Mouse (Mus musculus) MEL (cell line): ENCODE results near the gene Retreg1. TPM values are rescaled to one million over a fixed set of nuclear protein-coding genes. Genes with fewer than 3 reads are reported as not detected.
"Not testable (repeated sequence)": the region's sequence is repeated elsewhere in the genome, so short reads cannot be mapped to it uniquely, and the experiment has no call there.

Experiments used
- DNase-seq: peaks from one replicate; pipeline ENCODE4 v3.0.0; 2011; ENCODE audit warnings: low read depth, low spot score
- H3K27ac ChIP-seq: 2 replicates; pipeline ENCODE4 v1.5.1; 2012; ENCODE audit warnings: low read depth, mild to moderate bottlenecking, control low read depth, low read length, moderate library complexity; ENCODE audit not compliant: control insufficient read depth
- H3K27me3 ChIP-seq, 2 experiments: fragments of 150-350 bp in 1 of 2; sonication (generic) in 1 of 2; 2 replicates each; pipeline ENCODE4 v1.6.1; 2012; ENCODE audit warnings: low read length in 2 of 2, mild to moderate bottlenecking in 2 of 2, improper control_type of control experiment in 1 of 2, moderate library complexity in 1 of 2; ENCODE audit not compliant: insufficient read depth in 2 of 2, control insufficient read depth in 1 of 2
- H3K36me3 ChIP-seq, 2 experiments: 2 replicates each; pipeline ENCODE4 v1.6.1; 2012 to 2014; ENCODE audit warnings: low read length in 2 of 2, improper control_type of control experiment in 1 of 2, inconsistent platforms in 1 of 2, mild to moderate bottlenecking in 1 of 2; ENCODE audit not compliant: insufficient read depth in 2 of 2, control insufficient read depth in 1 of 2
- H3K4me1 ChIP-seq, 2 experiments: fragments of 150-350 bp in 1 of 2; sonication (generic) in 1 of 2; 2 replicates each; pipeline ENCODE4 v1.6.1; 2012; ENCODE audit warnings: low read length in 2 of 2, improper control_type of control experiment in 1 of 2, mild to moderate bottlenecking in 1 of 2; ENCODE audit not compliant: insufficient read depth in 2 of 2, control insufficient read depth in 1 of 2
- H3K4me3 ChIP-seq, 2 experiments: fragments of 150-350 bp in 1 of 2; sonication (generic) in 1 of 2; 2 replicates each; pipeline ENCODE4 v1.5.1; 2012; ENCODE audit warnings: low read depth in 2 of 2, low read length in 2 of 2, mild to moderate bottlenecking in 2 of 2, moderate library complexity in 2 of 2, control low read depth in 1 of 2, improper control_type of control experiment in 1 of 2; ENCODE audit not compliant: control insufficient read depth in 1 of 2, insufficient read depth in 1 of 2
- H3K79me2 ChIP-seq: 2 replicates; pipeline ENCODE4 v1.6.1; 2012; ENCODE audit warnings: mild to moderate bottlenecking, low read length, moderate library complexity; ENCODE audit not compliant: control insufficient read depth, poor library complexity, insufficient read depth
- H3K9ac ChIP-seq: 2 replicates; pipeline ENCODE4 v1.6.1; 2012; ENCODE audit warnings: low read depth, mild to moderate bottlenecking, control low read depth, low read length, moderate library complexity; ENCODE audit not compliant: control insufficient read depth, poor library complexity, severe bottlenecking
- H3K9me3 ChIP-seq: fragments of 150-350 bp; sonication (generic); replicated peaks from 2 replicates; pipeline ENCODE4 v1.6.1; 2012; ENCODE audit warnings: mild to moderate bottlenecking, low read length, improper control_type of control experiment, moderate library complexity; ENCODE audit not compliant: insufficient read depth
- BHLHE40 ChIP-seq: IDR thresholded peaks from 2 replicates; pipeline ENCODE4 v1.6.1; 2012; ENCODE audit warnings: low read depth, mild to moderate bottlenecking, inconsistent platforms, low read length, improper control_type of control experiment, borderline replicate concordance
- CHD2 ChIP-seq: IDR thresholded peaks from 2 replicates; pipeline ENCODE4 v1.6.1; 2011; ENCODE audit warnings: low read length, improper control_type of control experiment
- CTCF ChIP-seq, 3 experiments: IDR thresholded peaks in 2 of 3; conservative IDR thresholded peaks in 1 of 3; 2 replicates each; pipeline ENCODE4 v1.5.1; 2011 to 2012; ENCODE audit warnings: low read length in 3 of 3, low read depth in 2 of 3, mild to moderate bottlenecking in 2 of 3, improper control_type of control experiment in 1 of 3, inconsistent platforms in 1 of 3, mixed read lengths in 1 of 3, moderate library complexity in 1 of 3; ENCODE audit not compliant: control insufficient read depth in 1 of 3, insufficient read depth in 1 of 3, poor library complexity in 1 of 3, severe bottlenecking in 1 of 3
- E2F4 ChIP-seq: IDR thresholded peaks from 2 replicates; pipeline ENCODE4 v1.6.1; 2011; ENCODE audit warnings: low read depth, low read length, improper control_type of control experiment, borderline replicate concordance
- GABPA ChIP-seq: IDR thresholded peaks from 2 replicates; pipeline ENCODE4 v1.6.1; 2012; ENCODE audit warnings: low read depth, mild to moderate bottlenecking, inconsistent platforms, low read length, improper control_type of control experiment, moderate library complexity
- GATA1 ChIP-seq: IDR thresholded peaks from 2 replicates; pipeline ENCODE4 v1.6.1; 2011; ENCODE audit warnings: low read depth, low read length, improper control_type of control experiment
- JUND ChIP-seq: IDR thresholded peaks from 2 replicates; pipeline ENCODE4 v1.6.1; 2011; ENCODE audit warnings: low read depth, mild to moderate bottlenecking, improper control_type of control experiment, low read length
- MAFK ChIP-seq: IDR thresholded peaks from 2 replicates; pipeline ENCODE4 v1.6.1; 2011; ENCODE audit warnings: low read depth, mild to moderate bottlenecking, low read length, improper control_type of control experiment, borderline replicate concordance
- MAX ChIP-seq: IDR thresholded peaks from 2 replicates; pipeline ENCODE4 v1.6.1; 2011; ENCODE audit warnings: low read length, improper control_type of control experiment
- MAZ ChIP-seq: IDR thresholded peaks from 2 replicates; pipeline ENCODE4 v1.6.1; 2012; ENCODE audit warnings: low read depth, mild to moderate bottlenecking, inconsistent platforms, low read length, improper control_type of control experiment
- MEF2A ChIP-seq: IDR thresholded peaks from 2 replicates; pipeline ENCODE4 v1.6.1; 2014; ENCODE audit warnings: low read depth, mild to moderate bottlenecking, inconsistent platforms, low read length, improper control_type of control experiment; ENCODE audit not compliant: poor library complexity, insufficient replicate concordance, severe bottlenecking; ENCODE audit errors: extremely low read depth
- MXI1 ChIP-seq: IDR thresholded peaks from 2 replicates; pipeline ENCODE4 v1.6.1; 2011; ENCODE audit warnings: mild to moderate bottlenecking, low read depth, low read length, improper control_type of control experiment
- MYB ChIP-seq: IDR thresholded peaks from 2 replicates; pipeline ENCODE4 v1.6.1; 2011; ENCODE audit warnings: mild to moderate bottlenecking, low read depth, low read length, improper control_type of control experiment
- NELFE ChIP-seq: IDR thresholded peaks from 2 replicates; pipeline ENCODE4 v1.6.1; 2011; ENCODE audit warnings: low read depth, low read length, improper control_type of control experiment
- POLR2A ChIP-seq, 2 experiments: IDR thresholded peaks; 2 replicates each; pipeline ENCODE4 v1.6.1; 2011 to 2012; ENCODE audit warnings: low read length in 2 of 2, mild to moderate bottlenecking in 2 of 2, control low read depth in 1 of 2, improper control_type of control experiment in 1 of 2, low read depth in 1 of 2, moderate library complexity in 1 of 2; ENCODE audit not compliant: control insufficient read depth in 1 of 2, insufficient read depth in 1 of 2, poor library complexity in 1 of 2
- RCOR1 ChIP-seq: IDR thresholded peaks from 2 replicates; pipeline ENCODE4 v1.6.1; 2012; ENCODE audit warnings: low read depth, mild to moderate bottlenecking, inconsistent platforms, low read length, improper control_type of control experiment
- SIN3A ChIP-seq: IDR thresholded peaks from 2 replicates; pipeline ENCODE4 v1.6.1; 2012; ENCODE audit warnings: low read length, improper control_type of control experiment, inconsistent platforms
- SMC3 ChIP-seq: IDR thresholded peaks from 2 replicates; pipeline ENCODE4 v1.6.1; 2011; ENCODE audit warnings: low read depth, low read length, improper control_type of control experiment
- TAL1 ChIP-seq: IDR thresholded peaks from 2 replicates; pipeline ENCODE4 v1.6.1; 2012; ENCODE audit warnings: mild to moderate bottlenecking, inconsistent platforms, low read length, moderate library complexity, mixed read lengths
- USF2 ChIP-seq, 2 experiments: IDR thresholded peaks; 2 replicates each; pipeline ENCODE4 v1.6.1; 2011 to 2012; ENCODE audit warnings: improper control_type of control experiment in 2 of 2, low read length in 2 of 2, borderline replicate concordance in 1 of 2, inconsistent platforms in 1 of 2, low read depth in 1 of 2, mild to moderate bottlenecking in 1 of 2; ENCODE audit not compliant: insufficient read depth in 1 of 2
- ZNF384 ChIP-seq: IDR thresholded peaks from 2 replicates; pipeline ENCODE4 v1.6.1; 2012; ENCODE audit warnings: low read depth, mild to moderate bottlenecking, inconsistent platforms, low read length, improper control_type of control experiment
- polyA plus RNA-seq, 2 experiments: library from polyadenylated mRNA; stranded (reverse) in 1 of 2; unstranded in 1 of 2; fragments of >175 nt in 1 of 2; fragments of >200 nt in 1 of 2; gene quantifications; 2 replicates each; pipeline versions ENCODE4 v1.2.1 to v1.2.4; 2012; ENCODE audit warnings: low replicate concordance in 2 of 2, low read depth in 1 of 2; ENCODE audit not compliant: insufficient read length in 2 of 2, insufficient read depth in 1 of 2, missing spikeins in 1 of 2
- total RNA-seq: library from RNA; depleted of rRNA; stranded (reverse); fragments of 300-350 nt; gene quantifications from 2 replicates; pipeline ENCODE4 v1.2.3, GENCODE M21; 2012

Retreg1 gene
- total and polyA plus RNA-seq, 3 experiments: 3.1 to 7.6 TPM; not detected in 1

- TF ChIP-seq MEF2A (no peak), MAZ (no peak)
These were observed 129.8 kb downstream of the Retreg1 start (continued) for GRCm38 (mm10) chr15:25972758-25973157.

GRCm38 (mm10) chr15:25974352-25974751 lies 131.4 kb downstream of the Retreg1 start:
- DNase-seq: no peak
- Histone ChIP-seq H3K4me1 (no peaks in the 10 kb centered on the region), H3K4me3 (no peak overlapping the region), H3K27ac (no peak overlapping the region), H3K79me2 (no peaks in the 10 kb centered on the region), H3K36me3 (no peaks in the 10 kb centered on the region), H3K9me3 (no peaks in the 10 kb centered on the region), H3K27me3 (no peaks in the 10 kb centered on the region; a peak in 1 of 4 replicates), H3K9ac (no peak overlapping the region)
- TF ChIP-seq CHD2 (no peak), MXI1 (no peak), RCOR1 (no peak), MAX (no peak), BHLHE40 (no peak), MEF2A (no peak), ZNF384 (no peak), SIN3A (no peak), E2F4 (no peak), CTCF (IDR thresholded peaks at IDR 0.05 in 2 of 3, conservative IDR thresholded peaks at IDR 0.05 in 1 of 3; ENCODE audit: control insufficient read depth in 1 of 3, insufficient read depth in 1 of 3, low read depth in 2 of 3, low read length in 3 of 3, poor library complexity in 1 of 3, severe bottlenecking in 1 of 3) (no peak), USF2 (IDR thresholded peaks at IDR 0.05; ENCODE audit: borderline replicate concordance in 1 of 2, insufficient read depth in 1 of 2, low read depth in 1 of 2, low read length in 2 of 2) (no peak), JUND (no peak), TAL1 (no peak), MYB (no peak), MAFK (no peak), POLR2A (IDR thresholded peaks at IDR 0.05; ENCODE audit: control insufficient read depth in 1 of 2, insufficient read depth in 1 of 2, low read depth in 1 of 2, low read length in 2 of 2, poor library complexity in 1 of 2) (no peak), NELFE (no peak), SMC3 (no peak), GABPA (no peak)

GRCm38 (mm10) chr15:25975810-25976209 lies 132.8 kb downstream of the Retreg1 start:
- no peak overlapping the region for H3K9ac ChIP-seq
- H3K4me3 ChIP-seq: no peak overlapping the region
- H3K36me3 ChIP-seq: no peaks in the 10 kb centered on the region
- TF ChIP-seq MAFK (no peak), GATA1 (0 out of 2 replicates have a peak, but pooled peaks have one; percentile 8), MXI1 (no peak)
- no peak for DNase-seq
- no peaks in the 10 kb centered on the region; a peak in 1 of 4 replicates for H3K27me3 ChIP-seq
- no peak overlapping the region for H3K27ac ChIP-seq
- no peaks in the 10 kb centered on the region for H3K4me1 ChIP-seq
- H3K9me3 ChIP-seq: no peaks in the 10 kb centered on the region
- H3K79me2 ChIP-seq: no peaks in the 10 kb centered on the region

GRCm38 (mm10) chr15:25983614-25984013 lies 140.6 kb downstream of the Retreg1 start:
- Histone ChIP-seq H3K36me3 (peaks cover 17 to 25% of the 10 kb centered on the region in 2 experiments), H3K9ac (peak overlapping the region; percentile 76), H3K4me3 (peak overlapping the region; percentile 78 to 84), H3K4me1 (peaks cover 0 to 14% of the 10 kb centered on the region in 2 experiments; a peak in 2 of 4 replicates), H3K27ac (peak overlapping the region; percentile 17; the same call in 1 of the 2 replicates), H3K79me2 (peaks cover 39% of the 10 kb centered on the region)
- H3K9me3 ChIP-seq, H3K27me3 ChIP-seq, DNase-seq: not testable (repeated sequence)
